Mouse (Mus musculus) ovary, postnatal 36 days (tissue): ENCODE data around the gene Cwc22.

Source experiments
- DNase-seq: peaks from one replicate; pipeline ENCODE4 v3.0.0; 2022; ENCODE audit warnings: low spot score, mixed read lengths

The Cwc22 gene

GRCm38 (mm10) chr2:77925187-77925924 lies 20.8 kb downstream of the Cwc22 start:
- no peak for DNase-seq

- no peak for DNase-seq
Measured at GRCm38 (mm10) chr2:77924003-77924402, 22.2 kb downstream of the Cwc22 start.

- no peak for DNase-seq
Measured at GRCm38 (mm10) chr2:77923182-77923581, 23.0 kb downstream of the Cwc22 start.

- no peak for DNase-seq
Measured at GRCm38 (mm10) chr2:77921307-77921706, 24.9 kb downstream of the Cwc22 start.

GRCm38 (mm10) chr2:77920621-77921020 lies 25.6 kb downstream of the Cwc22 start:
- no peak for DNase-seq

GRCm38 (mm10) chr2:77918474-77918873 lies 27.7 kb downstream of the Cwc22 start:
- no peak for DNase-seq

GRCm38 (mm10) chr2:77918006-77918405 lies 28.2 kb downstream of the Cwc22 start:
- no peak for DNase-seq

- DNase-seq, result no peak
Measured at GRCm38 (mm10) chr2:77917360-77917734, 28.8 kb downstream of the Cwc22 start.

- no peak for DNase-seq
Measured at GRCm38 (mm10) chr2:77916586-77917359, 29.4 kb downstream of the Cwc22 start.

- no peak for DNase-seq
Measured at GRCm38 (mm10) chr2:77915187-77915586, 31.0 kb downstream of the Cwc22 start.

GRCm38 (mm10) chr2:77913628-77914027 lies 32.5 kb downstream of the Cwc22 start:
- DNase-seq, result no peak

GRCm38 (mm10) chr2:77912197-77912596 lies 34.0 kb downstream of the Cwc22 start:
- no peak for DNase-seq

GRCm38 (mm10) chr2:77911452-77911851 lies 34.7 kb downstream of the Cwc22 start:
- DNase-seq, result no peak

- DNase-seq, result no peak
Measured at GRCm38 (mm10) chr2:77910216-77910615, 36.0 kb downstream of the Cwc22 start.

- no peak for DNase-seq
Measured at GRCm38 (mm10) chr2:77907164-77907563, 39.0 kb downstream of the Cwc22 start.

GRCm38 (mm10) chr2:77905023-77905422 lies 41.2 kb downstream of the Cwc22 start:
- DNase-seq, result no peak

- DNase-seq, result no peak
Measured at GRCm38 (mm10) chr2:77904495-77904894, 41.7 kb downstream of the Cwc22 start.

- no peak for DNase-seq
Measured at GRCm38 (mm10) chr2:77903979-77904378, 42.2 kb downstream of the Cwc22 start.

GRCm38 (mm10) chr2:77903098-77903497 lies 43.1 kb downstream of the Cwc22 start:
- no peak for DNase-seq

GRCm38 (mm10) chr2:77901269-77901668 lies 44.9 kb downstream of the Cwc22 start:
- no peak for DNase-seq

- DNase-seq, result no peak
Measured at GRCm38 (mm10) chr2:77900741-77901140, 45.4 kb downstream of the Cwc22 start.

- DNase-seq, result no peak
Measured at GRCm38 (mm10) chr2:77900111-77900510, 46.1 kb downstream of the Cwc22 start.

GRCm38 (mm10) chr2:77898436-77898835 lies 47.7 kb downstream of the Cwc22 start:
- DNase-seq, result no peak
